Mouse (Mus musculus) forebrain, embryonic 10.5 days (tissue): ENCODE measurements around the gene Fadd. TPM values are rescaled to one million over a fixed set of nuclear protein-coding genes. Genes with fewer than 3 reads are reported as not detected.

ENCODE experiments used
- DNase-seq: peaks from one replicate; pipeline ENCODE4 v3.0.0-alpha.2; 2017; ENCODE audit warnings: low spot score; ENCODE audit errors: extremely low spot score
- H3K27ac ChIP-seq: fragments of 300-500 bp; sonication (generic); 2 replicates; pipeline ENCODE4 v1.5.1; 2016; ENCODE audit warnings: mild to moderate bottlenecking
- H3K27me3 ChIP-seq: fragments of 300-500 bp; sonication (generic); 2 replicates; pipeline ENCODE4 v1.6.1; 2016; ENCODE audit warnings: mild to moderate bottlenecking; ENCODE audit not compliant: poor library complexity, severe bottlenecking
- H3K36me3 ChIP-seq: fragments of 300-500 bp; sonication (generic); replicated peaks from 2 replicates; pipeline ENCODE4 v1.6.1; 2016; ENCODE audit warnings: mild to moderate bottlenecking, moderate library complexity
- H3K4me1 ChIP-seq: fragments of 300-500 bp; sonication (generic); 2 replicates; pipeline ENCODE4 v1.6.1; 2016
- H3K4me3 ChIP-seq: fragments of 300-500 bp; sonication (generic); 2 replicates; pipeline ENCODE4 v1.5.1; 2016; ENCODE audit warnings: mild to moderate bottlenecking, moderate library complexity
- H3K9me3 ChIP-seq: fragments of 300-500 bp; sonication (generic); 2 replicates; pipeline ENCODE4 v1.6.1; 2016; ENCODE audit warnings: mild to moderate bottlenecking, moderate library complexity
- WGBS: fragments of 180-500 bp; shearing (Covaris S2); methylation state at CpG from one replicate; pipeline ENCODE4 v1.1.7; 2016; 5-methylcytosine and 5-hydroxymethylcytosine counted together
- polyA plus RNA-seq: library from polyadenylated mRNA; unstranded; fragments of >200 nt; fragmentation: Nextera tagmentation; extraction: Ambion mirVana; gene quantifications from 2 replicates; pipeline ENCODE4 v1.2.1, GENCODE M21; 2016

Fadd gene
- polyA plus RNA-seq, 1 experiment from 2014 or later: 12.1 TPM

- Histone ChIP-seq H3K27me3 (peaks cover 13% of the 10 kb centered on the region), H3K4me1 (peaks cover 11% of the 10 kb centered on the region; the same call in 1 of the 2 replicates), H3K27ac (peak overlapping the region; percentile 65; the same call in 1 of the 2 replicates), H3K9me3 (no peaks in the 10 kb centered on the region), H3K36me3 (peaks cover 78% of the 10 kb centered on the region), H3K4me3 (no peak overlapping the region)
- WGBS: 93% methylated on average over 15 of the region's 15 CpGs
- no peak for DNase-seq
Measured at GRCm38 (mm10) chr7:144607862-144608261, 25.6 kb upstream of the Fadd start.

GRCm38 (mm10) chr7:144604735-144605134 lies 22.5 kb upstream of the Fadd start:
- peaks cover 30% of the 10 kb centered on the region for H3K4me1 ChIP-seq
- H3K9me3 ChIP-seq: no peaks in the 10 kb centered on the region
- H3K27me3 ChIP-seq: peaks cover 10% of the 10 kb centered on the region
- 78% methylated on average over 4 of the region's 4 CpGs for WGBS
- H3K27ac ChIP-seq: no peak overlapping the region
- peaks cover 88% of the 10 kb centered on the region for H3K36me3 ChIP-seq
- H3K4me3 ChIP-seq: no peak overlapping the region
- no peak for DNase-seq

GRCm38 (mm10) chr7:144604291-144604690 lies 22.0 kb upstream of the Fadd start:
- Histone ChIP-seq H3K36me3 (peaks cover 86% of the 10 kb centered on the region), H3K9me3 (no peaks in the 10 kb centered on the region), H3K4me3 (no peak overlapping the region), H3K4me1 (peaks cover 31% of the 10 kb centered on the region), H3K27ac (no peak overlapping the region), H3K27me3 (peaks cover 10% of the 10 kb centered on the region)
- DNase-seq: no peak
- 90% methylated on average over 2 of the region's 2 CpGs for WGBS

GRCm38 (mm10) chr7:144600333-144600900 lies 18.2 kb upstream of the Fadd start:
- Histone ChIP-seq H3K36me3 (peaks cover 82% of the 10 kb centered on the region), H3K4me1 (peaks cover 27% of the 10 kb centered on the region), H3K4me3 (no peak overlapping the region), H3K9me3 (no peaks in the 10 kb centered on the region), H3K27ac (peak overlapping the region; percentile 79), H3K27me3 (peaks cover 29% of the 10 kb centered on the region)
- DNase-seq: no peak
- 27% methylated on average over 6 of the region's 6 CpGs for WGBS

- DNase-seq: no peak
- Histone ChIP-seq H3K27me3 (peaks cover 42% of the 10 kb centered on the region), H3K4me3 (no peak overlapping the region), H3K27ac (peak overlapping the region; percentile 75), H3K36me3 (peaks cover 56% of the 10 kb centered on the region), H3K4me1 (peaks cover 6% of the 10 kb centered on the region; the same call in 1 of the 2 replicates), H3K9me3 (no peaks in the 10 kb centered on the region)
- WGBS: 84% methylated on average over 3 of the region's 3 CpGs
Measured at GRCm38 (mm10) chr7:144589508-144589907, 7.2 kb upstream of the Fadd start.

GRCm38 (mm10) chr7:144587291-144587690 lies 5.0 kb upstream of the Fadd start:
- Histone ChIP-seq H3K9me3 (no peaks in the 10 kb centered on the region), H3K27ac (peak overlapping the region; percentile 58), H3K4me3 (no peak overlapping the region), H3K4me1 (peaks cover 23% of the 10 kb centered on the region), H3K36me3 (peaks cover 34% of the 10 kb centered on the region), H3K27me3 (peaks cover 45% of the 10 kb centered on the region)
- WGBS: 45% methylated on average over 2 of the region's 2 CpGs
- DNase-seq: peak; percentile 34

- Histone ChIP-seq H3K36me3 (peaks cover 20% of the 10 kb centered on the region), H3K4me3 (no peak overlapping the region), H3K4me1 (peaks cover 33% of the 10 kb centered on the region), H3K9me3 (no peaks in the 10 kb centered on the region), H3K27ac (peak overlapping the region; percentile 58), H3K27me3 (peaks cover 44% of the 10 kb centered on the region)
- 12% methylated on average over 6 of the region's 6 CpGs for WGBS
- DNase-seq: peak; percentile 87
Measured at GRCm38 (mm10) chr7:144585648-144586047, 3.4 kb upstream of the Fadd start.

- Histone ChIP-seq H3K4me3 (no peak overlapping the region), H3K27ac (0 out of 2 replicates have a peak overlapping the region, but pooled peaks have one; percentile 20)
- 13% methylated on average over 4 of the region's 4 CpGs for WGBS
Measured at GRCm38 (mm10) chr7:144583619-144584018, 1.4 kb upstream of the Fadd start.

GRCm38 (mm10) chr7:144581559-144582283 lies 542 bp downstream of the Fadd start:
- H3K4me3 ChIP-seq: peak overlapping the region; percentile 77
- H3K4me1 ChIP-seq: peaks cover 33% of the 10 kb centered on the region
- H3K36me3 ChIP-seq: peaks cover 31% of the 10 kb centered on the region
- peaks cover 24% of the 10 kb centered on the region for H3K27me3 ChIP-seq
- no peaks in the 10 kb centered on the region for H3K9me3 ChIP-seq
- H3K27ac ChIP-seq: peak overlapping the region; percentile 91
- DNase-seq: peak; percentile 85
- WGBS: 1% methylated on average over 43 of the region's 43 CpGs

More at GRCm38 (mm10) chr7:144583619-144584018, 1.4 kb upstream of the Fadd start:
- peaks cover 31% of the 10 kb centered on the region for H3K27me3 ChIP-seq
- DNase-seq: peak; percentile 60
- peaks cover 26% of the 10 kb centered on the region for H3K36me3 ChIP-seq
- peaks cover 33% of the 10 kb centered on the region for H3K4me1 ChIP-seq
- no peaks in the 10 kb centered on the region for H3K9me3 ChIP-seq

- Histone ChIP-seq H3K9me3 (no peaks in the 10 kb centered on the region), H3K4me1 (peaks cover 21% of the 10 kb centered on the region), H3K27ac (no peak overlapping the region), H3K36me3 (peaks cover 31% of the 10 kb centered on the region), H3K4me3 (no peak overlapping the region), H3K27me3 (no peaks in the 10 kb centered on the region; the same call in 1 of the 2 replicates)
- DNase-seq: no peak
- 92% methylated on average over 5 of the region's 5 CpGs for WGBS
Measured at GRCm38 (mm10) chr7:144577876-144578275, 4.4 kb downstream of the Fadd start.

GRCm38 (mm10) chr7:144572234-144572633 lies 10.0 kb downstream of the Fadd start:
- no peak overlapping the region for H3K4me3 ChIP-seq
- no peaks in the 10 kb centered on the region for H3K36me3 ChIP-seq
- H3K27ac ChIP-seq: no peak overlapping the region
- 84% methylated on average over 5 of the region's 5 CpGs for WGBS
- no peak for DNase-seq
- H3K4me1 ChIP-seq: no peaks in the 10 kb centered on the region
- peaks cover 5% of the 10 kb centered on the region; the same call in 1 of the 2 replicates for H3K27me3 ChIP-seq
- no peaks in the 10 kb centered on the region for H3K9me3 ChIP-seq

GRCm38 (mm10) chr7:144571598-144571997 lies 10.7 kb downstream of the Fadd start:
- no peak overlapping the region for H3K4me3 ChIP-seq
- H3K9me3 ChIP-seq: no peaks in the 10 kb centered on the region
- H3K27me3 ChIP-seq: peaks cover 12% of the 10 kb centered on the region
- H3K36me3 ChIP-seq: no peaks in the 10 kb centered on the region
- no peak overlapping the region for H3K27ac ChIP-seq
- H3K4me1 ChIP-seq: no peaks in the 10 kb centered on the region
- no peak for DNase-seq

GRCm38 (mm10) chr7:144569428-144569827 lies 12.8 kb downstream of the Fadd start:
- 88% methylated on average over 7 of the region's 7 CpGs for WGBS
- no peak for DNase-seq
- H3K36me3 ChIP-seq: no peaks in the 10 kb centered on the region
- peaks cover 2% of the 10 kb centered on the region for H3K4me1 ChIP-seq
- no peak overlapping the region for H3K4me3 ChIP-seq
- no peaks in the 10 kb centered on the region for H3K9me3 ChIP-seq
- peaks cover 32% of the 10 kb centered on the region for H3K27me3 ChIP-seq
- H3K27ac ChIP-seq: no peak overlapping the region
